Mouse (Mus musculus): ENCODE results near the gene Clip2.

- TF ChIP-seq POLR2A (IDR thresholded peaks at IDR 0.05; ENCODE audit: control insufficient read depth, extremely low read depth, insufficient read depth, low read length, poor library complexity): no peak
- TF ChIP-seq CTCF (IDR thresholded peaks at IDR 0.05; ENCODE audit: borderline replicate concordance, control insufficient read depth, extremely low read depth, insufficient read depth, low read length, poor library complexity): no peak
These were observed 28.5 kb downstream of the Clip2 start for GRCm38 (mm10) chr5:134523728-134524127.
